Mouse (Mus musculus) left cerebral cortex, postnatal 10 days (tissue): ENCODE measurements around the gene Slc16a3. TPM values are rescaled to one million over a fixed set of nuclear protein-coding genes. Genes with fewer than 3 reads are reported as not detected.

Experiments used
- DNase-seq, 2 experiments: peaks; one replicate each; pipeline ENCODE4 v3.0.0; 2021 to 2022; ENCODE audit warnings: low spot score in 2 of 2, mixed read lengths in 1 of 2; ENCODE audit errors: extremely low spot score in 1 of 2
- intact Hi-C: fragments of 180-260 bp; cut with DNase I; formaldehyde crosslinking; loops from one replicate; pipeline ENCODE4 v1.15.1; 2025
- total RNA-seq, 2 experiments: library from RNA; stranded (reverse); gene quantifications; 2 replicates each; pipeline ENCODE4 v1.2.3; 2021

Gene Slc16a3
- 1 to 10 TPM; 3.6 to 5.1 TPM for total RNA-seq

DNA sequence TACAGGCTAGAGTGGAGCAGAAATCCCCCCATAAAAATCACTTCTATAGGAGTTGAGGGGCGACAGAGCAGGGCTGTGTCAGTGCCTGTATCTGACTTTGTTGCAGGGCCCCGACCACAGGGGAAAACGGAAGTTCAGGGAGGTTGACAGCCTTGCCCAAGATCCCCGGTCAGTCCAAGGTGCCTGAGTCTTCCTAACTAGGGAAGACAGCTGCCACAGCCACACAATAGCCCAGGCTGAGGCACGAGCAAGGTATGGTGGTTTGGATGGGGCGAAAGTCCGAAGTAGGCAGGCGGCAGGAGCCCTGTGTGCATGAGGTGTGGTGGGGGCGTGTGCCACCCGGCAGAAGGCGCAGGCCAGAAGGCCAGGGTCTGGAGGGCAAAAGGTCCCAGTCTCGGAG, at the start of gene Slc16a3:
Slc16a3 (plus strand) TSS at position 153 of the 400 bp plus-strand sequence.
- intact Hi-C loops: no loop called here
- DNase-seq: no peak

DNA sequence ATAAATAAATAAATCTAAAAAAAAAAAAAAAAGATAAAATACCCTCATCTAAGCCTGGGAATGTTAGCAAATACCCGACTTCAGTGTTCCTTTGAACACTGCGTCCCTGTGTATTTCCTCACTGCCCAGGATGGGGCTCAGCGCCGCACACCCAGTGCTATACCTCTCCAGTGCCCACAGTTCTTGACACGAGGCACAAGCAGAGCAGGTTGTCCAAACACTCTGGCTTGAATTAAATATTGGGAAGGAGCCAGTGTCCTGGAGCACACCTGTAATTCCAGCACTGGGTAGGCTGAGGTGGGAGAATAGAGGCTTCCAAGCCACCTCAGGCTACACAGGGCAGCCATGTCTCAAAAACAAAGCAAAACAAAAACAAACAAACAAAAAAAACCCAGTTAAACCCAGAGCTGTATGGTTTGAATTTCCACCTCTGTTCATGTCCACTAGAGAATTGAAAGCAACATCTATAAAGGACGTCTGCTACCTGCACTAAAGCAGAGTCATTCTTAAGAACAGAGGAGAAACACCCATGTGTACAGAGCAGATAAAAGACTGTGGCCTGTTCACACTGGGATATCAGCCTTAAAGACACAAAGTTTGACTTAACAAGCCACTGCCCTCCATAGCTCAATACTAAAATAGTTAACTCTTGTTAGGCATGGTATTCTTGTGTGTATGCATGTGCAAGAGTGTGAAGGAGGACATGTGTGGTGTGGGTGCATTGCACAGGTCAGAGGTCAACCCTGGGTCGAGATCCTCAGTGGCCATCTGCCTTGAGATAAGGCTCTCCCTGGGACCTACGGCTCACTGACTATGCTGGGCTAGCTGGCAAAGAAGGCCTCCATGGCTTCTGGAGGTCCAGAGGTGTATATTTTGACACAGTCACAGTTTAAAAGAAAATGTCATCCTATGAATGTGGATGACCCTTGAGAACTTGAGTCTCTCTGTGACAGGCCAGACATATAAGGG, 47.7 kb upstream of the Slc16a3 start:
- no peak for DNase-seq
- intact Hi-C loops: loop anchor here (5.0 kb wide), 1 partner anchor 78 kb away; the partner anchor contains the start of gene Fasn

DNA sequence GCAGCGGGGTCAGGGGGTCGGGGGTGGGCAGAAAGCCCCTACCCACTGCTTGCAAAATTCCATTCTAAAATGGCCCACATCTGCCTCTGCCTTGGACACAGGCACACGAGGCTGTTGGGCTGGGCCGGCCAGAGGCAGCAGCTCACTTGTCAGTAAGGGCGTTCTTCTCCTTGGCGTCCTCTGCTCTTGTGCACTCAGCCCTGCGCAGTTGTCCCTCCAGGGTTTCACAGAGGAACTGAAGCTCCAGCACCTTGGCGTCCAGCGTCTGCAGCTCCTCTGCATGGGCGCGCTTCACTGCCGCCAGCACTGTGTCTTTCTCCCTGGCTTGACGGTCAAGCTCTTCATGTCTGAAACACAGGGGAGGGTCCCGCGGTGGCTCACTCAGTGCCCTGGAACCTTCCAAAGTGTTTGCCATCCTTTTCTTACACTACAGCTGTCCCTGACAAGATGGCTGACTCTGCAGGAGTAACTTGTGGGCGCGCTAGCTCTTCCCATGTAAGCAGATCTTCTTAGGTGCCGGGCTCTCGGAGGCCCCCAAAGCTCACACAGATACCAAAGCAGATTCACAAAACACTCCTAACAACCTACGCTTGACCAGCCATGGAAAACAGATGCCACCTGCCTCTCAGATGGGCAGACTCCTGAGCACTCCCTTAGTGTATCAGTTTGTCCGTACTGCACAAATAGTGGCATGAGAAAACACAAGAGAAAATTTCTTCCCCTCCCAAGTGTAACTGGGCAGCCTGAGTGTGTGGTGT, 46.4 kb upstream of the Slc16a3 start:
- DNase-seq: no peak
- intact Hi-C loops: loop anchor here (5.0 kb wide), 1 partner anchor 80 kb away; the partner anchor contains the start of gene Fasn

DNA sequence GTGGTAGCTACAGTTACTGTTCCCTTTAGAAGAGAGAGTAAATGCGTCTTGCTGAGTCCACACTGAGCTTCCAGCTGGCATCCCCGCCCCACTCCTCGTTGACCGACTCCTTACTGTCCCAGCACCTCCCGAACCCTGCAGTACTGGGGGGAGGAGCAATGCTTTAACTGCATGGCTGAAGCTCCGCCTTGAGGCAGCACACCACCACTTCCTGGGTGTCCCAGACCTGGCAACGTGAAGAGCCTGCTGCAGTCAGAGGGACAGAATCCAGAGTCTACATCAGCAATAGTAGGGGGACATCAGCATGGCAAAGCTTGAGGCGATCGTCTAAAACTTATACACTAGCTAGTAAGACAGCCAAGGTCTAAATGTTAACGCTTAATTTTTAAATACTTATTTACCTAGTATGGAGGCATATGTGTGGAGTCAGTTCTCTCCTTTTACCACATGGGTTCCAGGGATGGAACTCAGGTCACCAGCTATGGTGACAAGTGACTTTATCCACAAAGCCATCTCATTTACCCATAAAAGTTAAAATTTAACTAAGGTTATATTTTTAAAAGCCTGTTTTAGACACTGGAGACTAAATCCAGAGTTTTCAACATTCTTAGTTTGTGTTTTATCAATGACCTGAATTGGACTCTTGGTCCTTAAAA, 45.7 kb upstream of the Slc16a3 start:
- intact Hi-C loops: loop anchor here (5.0 kb wide), 1 partner anchor 80 kb away; the partner anchor contains the start of gene Fasn
- peak in 1 of 2 experiments; percentile 36 for DNase-seq

DNA sequence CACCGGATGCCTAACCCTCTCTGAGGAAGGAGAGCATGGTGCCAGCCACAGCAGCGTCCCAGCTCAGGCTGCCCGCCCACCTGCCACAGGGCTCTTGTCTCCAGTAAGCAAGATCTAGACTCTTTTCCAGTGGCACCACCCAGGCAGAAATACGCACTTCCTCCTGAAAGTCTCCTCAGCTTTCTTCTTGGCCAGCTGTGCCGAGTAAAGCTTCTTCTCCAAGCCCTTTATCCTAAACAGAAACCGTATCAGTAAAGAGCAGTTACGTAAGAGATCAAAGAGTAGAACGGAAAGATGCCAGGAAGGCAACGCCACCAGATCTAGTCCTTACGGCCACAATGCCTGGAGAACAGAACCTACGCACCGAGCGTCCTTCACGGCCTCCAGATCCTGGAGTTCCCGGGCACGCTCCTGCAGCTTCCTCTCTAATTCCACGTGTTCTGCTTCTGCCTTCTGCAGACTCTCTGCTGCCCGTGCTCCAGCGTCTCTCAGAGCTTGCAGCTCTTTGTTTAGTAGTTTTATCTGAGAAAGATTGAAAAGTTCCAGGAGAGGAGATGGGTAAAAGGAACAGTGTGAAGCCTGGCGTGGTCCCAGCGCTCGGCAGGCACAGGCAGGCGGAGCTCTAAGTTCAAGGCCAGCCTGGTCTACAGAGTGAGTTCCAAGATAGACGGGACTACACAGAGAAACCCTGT, 45.0 kb upstream of the Slc16a3 start:
- no peak for DNase-seq

DNA sequence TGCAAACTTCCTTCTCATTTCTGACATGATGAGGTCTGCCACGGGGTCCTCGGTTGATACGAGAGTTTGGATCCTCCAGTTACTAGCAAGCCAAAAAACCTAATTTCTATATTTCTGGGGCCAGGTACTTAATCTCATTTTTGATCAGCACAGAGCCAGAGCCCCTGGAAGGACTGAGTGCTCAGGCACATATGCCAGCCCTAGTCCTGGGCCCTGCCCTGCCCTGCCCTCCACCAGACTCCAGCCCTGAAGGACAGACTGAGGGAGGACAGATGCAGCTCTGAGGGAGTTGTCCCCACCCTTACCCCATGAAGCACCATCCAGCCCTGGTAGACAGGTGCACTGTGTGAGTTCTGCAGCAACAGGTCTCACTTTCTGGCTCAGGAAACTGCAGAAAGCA, 43.7 kb upstream of the Slc16a3 start:
- intact Hi-C loops: loop anchor here (5.0 kb wide), 1 partner anchor 82 kb away; the partner anchor contains the start of gene Fasn

More for the DNA sequence above, 45.0 kb upstream of the Slc16a3 start:
- intact Hi-C loops: loop anchor here (5.0 kb wide), 1 partner anchor 81 kb away; the partner anchor contains the start of gene Fasn

DNA sequence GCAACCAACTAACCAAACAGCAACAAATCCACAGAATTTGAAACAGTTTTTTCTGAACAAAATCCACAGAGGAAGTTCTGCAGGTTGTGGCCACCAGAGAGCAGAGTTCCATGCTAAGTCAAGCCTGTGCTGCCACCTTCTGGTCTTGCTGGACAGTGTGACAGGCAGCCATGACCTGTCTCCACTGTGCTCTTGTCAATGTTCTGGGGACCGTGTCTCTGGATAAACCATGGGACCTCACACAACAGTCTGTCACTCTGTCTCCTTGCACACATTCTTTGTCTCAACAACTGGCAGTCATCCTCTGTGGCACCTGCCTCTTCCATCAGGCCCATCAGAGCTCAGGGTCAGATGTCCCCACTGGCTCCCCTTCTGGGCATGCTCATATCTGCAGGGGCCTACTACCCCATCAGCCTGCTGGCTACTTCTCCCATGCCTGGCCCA, 42.8 kb upstream of the Slc16a3 start:
- intact Hi-C loops: loop anchor here (5.0 kb wide), 1 partner anchor 137 kb away; no protein-coding TSS in a partner anchor
- DNase-seq: peak; percentile 60 to 86

More for the DNA sequence above, 43.7 kb upstream of the Slc16a3 start:
- no peak for DNase-seq

DNA sequence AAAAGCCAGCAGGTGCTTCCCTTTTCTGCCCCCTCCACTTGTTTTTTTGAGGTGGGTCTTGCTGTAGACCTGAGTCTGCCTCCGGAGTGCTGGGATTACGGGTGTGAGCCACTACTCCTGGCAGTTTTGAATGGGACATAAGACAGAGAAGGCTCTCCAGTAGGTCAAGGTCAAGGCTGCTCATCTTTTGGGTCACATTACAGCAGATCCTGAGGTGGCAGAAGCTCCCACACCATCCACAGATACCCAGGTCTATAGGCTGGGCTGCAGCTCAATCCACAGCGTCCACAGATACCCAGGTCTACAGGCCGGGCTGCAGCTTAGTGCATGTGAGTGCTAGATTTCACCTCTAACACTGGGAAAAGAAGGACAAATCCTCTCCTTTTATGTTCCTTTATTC, 34.5 kb upstream of the Slc16a3 start:
- no peak for DNase-seq
- intact Hi-C loops: no loop called here

DNA sequence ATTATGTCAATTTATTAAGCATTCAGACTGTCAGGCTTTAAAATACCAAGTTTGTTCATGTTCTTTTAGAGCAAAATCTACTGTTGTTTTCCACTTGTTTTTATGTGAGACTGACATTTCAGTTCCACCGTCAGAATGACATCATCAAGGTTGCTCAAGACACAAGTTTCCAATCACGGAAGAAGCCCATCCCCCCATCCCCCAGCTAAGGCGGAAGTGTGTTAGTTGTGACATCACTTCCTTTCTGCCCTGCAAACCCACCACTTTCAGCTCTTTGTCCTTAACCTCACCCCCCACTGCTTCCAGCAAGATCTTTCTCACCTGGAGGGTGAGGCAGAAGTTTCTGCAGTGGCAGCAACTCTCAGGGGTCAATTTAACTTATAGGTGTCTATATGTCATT, 31.8 kb upstream of the Slc16a3 start:
- no peak for DNase-seq
- intact Hi-C loops: no loop called here

DNA sequence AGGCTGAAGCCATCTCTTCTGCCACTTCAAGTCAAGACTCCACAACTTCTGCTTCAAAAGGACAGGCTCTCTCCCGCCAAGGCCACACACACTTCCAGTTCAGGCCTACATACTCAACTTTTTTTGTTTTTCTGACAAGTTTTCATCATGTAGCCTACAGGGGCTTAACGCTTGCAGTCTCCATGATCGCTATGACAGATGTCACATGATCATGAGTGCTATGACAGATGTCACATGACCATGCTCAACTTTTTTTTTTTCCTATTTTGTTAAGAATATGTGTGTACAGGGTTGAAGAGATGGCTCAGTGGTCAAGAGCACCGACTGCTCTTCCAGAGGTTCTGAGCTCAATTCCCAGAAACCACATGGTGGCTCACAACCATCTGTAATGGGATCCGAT, 30.5 kb upstream of the Slc16a3 start:
- intact Hi-C loops: no loop called here
- DNase-seq: no peak

DNA sequence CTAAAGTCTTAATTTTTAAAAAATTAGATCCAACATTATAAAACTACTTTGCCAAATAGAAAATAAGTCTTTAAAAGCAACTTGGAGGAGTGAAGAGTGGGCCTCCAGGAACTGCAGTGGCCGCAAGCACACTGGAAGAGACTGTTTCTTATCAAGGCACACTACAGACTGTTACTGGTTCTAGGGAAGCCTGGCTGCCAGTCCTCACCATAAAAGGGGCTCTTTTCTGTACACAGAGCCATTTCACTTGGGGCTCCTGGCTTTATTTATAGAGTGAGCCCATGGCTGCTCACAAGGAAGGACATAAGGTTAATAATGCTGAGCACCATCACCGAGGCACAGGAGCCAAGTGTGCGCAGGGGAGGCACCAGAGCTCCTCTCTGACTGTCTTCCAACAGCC, 25.8 kb upstream of the Slc16a3 start:
- no peak for DNase-seq
- intact Hi-C loops: no loop called here

DNA sequence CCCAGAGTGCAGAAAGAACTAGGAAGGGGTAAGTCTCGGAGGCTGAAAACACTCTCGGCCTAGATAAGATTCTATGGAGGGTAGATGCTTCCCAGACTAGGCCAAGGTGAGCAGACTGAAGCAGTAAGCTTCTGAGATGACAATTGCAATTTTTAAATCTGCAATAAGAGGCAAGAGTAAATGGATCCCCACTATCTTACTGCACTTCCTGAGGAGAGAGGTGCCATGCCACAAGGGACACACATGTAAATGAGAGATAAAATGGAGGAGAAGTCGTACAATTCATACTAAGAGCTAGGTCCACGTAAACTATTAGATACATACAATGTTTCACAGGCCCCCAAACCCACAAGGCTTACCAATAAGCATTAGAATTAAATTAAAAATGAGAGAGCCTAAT, 19.8 kb upstream of the Slc16a3 start:
- no peak for DNase-seq
- intact Hi-C loops: no loop called here

DNA sequence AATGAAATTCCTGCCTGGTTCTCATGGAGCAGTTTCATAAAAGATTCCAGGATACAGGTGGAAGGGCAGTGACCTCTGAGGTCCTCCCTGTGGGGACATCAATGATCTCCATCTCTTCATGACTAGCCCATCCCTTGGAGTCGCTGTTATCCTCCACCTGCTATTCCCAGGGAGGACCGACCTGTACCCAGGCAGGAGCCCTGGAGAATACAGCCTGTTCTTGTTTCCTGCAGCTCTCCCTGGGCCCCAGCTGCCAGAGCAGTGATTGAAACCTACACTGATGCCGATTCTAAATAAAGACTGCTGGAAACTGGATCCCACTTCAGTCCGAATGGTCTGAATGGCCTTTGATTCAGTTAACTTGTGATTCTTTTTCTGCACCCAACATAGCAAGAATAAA, 16.8 kb upstream of the Slc16a3 start:
- intact Hi-C loops: loop anchor here (10.0 kb wide), 1 partner anchor 113 kb away; no protein-coding TSS in a partner anchor
- DNase-seq: no peak

DNA sequence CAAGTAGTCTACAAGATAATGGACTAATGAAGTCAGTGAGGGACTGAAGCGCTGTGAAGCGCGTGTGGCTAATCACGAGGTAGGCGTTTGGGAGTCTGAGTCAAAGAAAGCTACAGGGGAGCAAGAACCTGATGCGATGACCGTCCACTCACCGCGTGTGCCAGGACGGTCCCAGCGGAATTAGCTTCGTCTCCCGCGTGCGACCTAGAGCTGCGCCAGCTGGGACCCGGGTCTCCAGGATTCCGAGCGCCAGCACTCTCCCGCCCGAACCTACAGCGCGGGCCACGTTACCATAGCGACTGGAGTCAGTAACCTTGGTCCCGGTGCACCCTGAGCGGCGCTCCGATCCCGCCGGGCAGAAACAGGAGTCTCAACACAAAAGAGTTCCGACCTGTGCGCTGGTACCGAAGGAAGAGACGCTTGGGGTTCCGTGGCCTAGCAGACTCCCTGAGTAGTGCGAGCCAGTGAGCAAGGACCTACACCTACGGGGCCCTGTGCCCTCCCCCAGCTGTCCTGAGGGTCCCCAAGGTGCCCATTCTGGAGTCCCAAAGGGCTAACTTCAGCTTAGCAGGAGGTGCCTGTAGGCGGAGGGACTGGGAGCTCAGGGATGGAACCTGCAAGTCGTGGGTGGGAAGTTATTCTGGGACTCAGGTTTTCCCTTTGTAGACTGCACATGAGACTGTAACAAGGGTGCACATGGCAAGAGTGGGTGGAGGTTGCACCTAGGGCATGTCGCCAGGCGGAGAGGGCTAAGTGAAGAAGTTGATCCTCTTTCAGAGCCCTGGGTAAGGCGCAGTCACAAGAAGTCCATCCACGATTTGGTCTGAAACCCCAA, 15.5 kb upstream of the Slc16a3 start, which contains the start of gene Ccdc57:
Ccdc57 (minus strand) TSS at position 309 of the 835 bp plus-strand sequence.
- DNase-seq: peak; percentile 88 to 92
- intact Hi-C loops: loop anchor here (10.0 kb wide), 1 partner anchor 112 kb away; no protein-coding TSS in a partner anchor

DNA sequence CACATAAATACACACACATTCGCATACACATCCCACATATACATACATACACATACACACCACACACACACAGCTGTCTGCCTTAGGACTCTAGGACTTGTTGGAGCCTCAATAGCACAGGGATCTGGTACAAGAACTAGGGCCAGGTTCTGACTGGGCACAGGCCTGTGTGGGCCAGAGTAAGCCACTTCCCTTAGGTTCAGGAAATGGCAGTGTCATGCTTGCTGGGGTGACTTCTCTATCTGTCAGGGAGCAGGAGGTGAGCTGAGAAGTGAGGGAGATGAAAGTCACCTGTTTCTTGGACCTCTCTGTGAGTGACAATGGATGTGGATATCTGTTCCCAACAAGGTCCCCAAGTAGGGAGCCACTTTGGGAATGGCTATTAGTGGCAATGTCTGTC, 10.3 kb upstream of the Slc16a3 start:
- intact Hi-C loops: loop anchor here (10.0 kb wide), 1 partner anchor 107 kb away; no protein-coding TSS in a partner anchor
- DNase-seq: no peak

DNA sequence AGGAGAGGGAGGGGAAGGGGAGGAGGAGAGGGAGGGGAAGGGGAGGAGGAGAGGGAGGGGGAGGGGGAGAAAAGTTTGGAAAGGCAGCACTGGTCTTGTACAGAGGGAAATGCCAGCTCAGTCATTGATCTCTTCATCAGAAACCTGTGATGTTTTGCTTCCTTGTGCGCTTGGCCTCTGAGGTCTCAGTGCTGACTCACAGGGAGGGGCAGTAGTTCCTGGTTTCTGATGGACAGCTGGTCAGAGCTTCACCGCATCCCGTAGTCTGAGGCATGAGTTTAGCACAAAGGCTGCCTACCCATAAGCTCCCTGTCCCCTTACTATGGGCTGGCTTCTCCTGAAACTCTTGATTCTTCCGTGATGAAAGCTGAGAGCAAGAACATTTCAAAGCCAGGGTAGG, 9.5 kb upstream of the Slc16a3 start:
- DNase-seq: no peak
- intact Hi-C loops: loop anchor here (10.0 kb wide), 1 partner anchor 106 kb away; no protein-coding TSS in a partner anchor
